Mouse (Mus musculus) gastrocnemius, adult 8-10 months (tissue): ENCODE measurements around the gene Dffa. TPM values are rescaled to one million over a fixed set of nuclear protein-coding genes. Genes with fewer than 3 reads are reported as not detected.
"Not testable (repeated sequence)": the region's sequence is repeated elsewhere in the genome, so short reads cannot be mapped to it uniquely, and the experiment has no call there.

Source experiments
- DNase-seq, 2 experiments: peaks; one replicate each; pipeline ENCODE4 v3.0.0; 2022; ENCODE audit warnings: low spot score in 2 of 2
- total RNA-seq, 4 experiments: library from RNA; stranded (reverse); gene quantifications; 2 replicates each; pipeline ENCODE4 v1.2.4; 2022

Gene Dffa
- total RNA-seq, 4 experiments from 2014 or later = 71.6 to 76.6 (median 74.8) TPM

DNA sequence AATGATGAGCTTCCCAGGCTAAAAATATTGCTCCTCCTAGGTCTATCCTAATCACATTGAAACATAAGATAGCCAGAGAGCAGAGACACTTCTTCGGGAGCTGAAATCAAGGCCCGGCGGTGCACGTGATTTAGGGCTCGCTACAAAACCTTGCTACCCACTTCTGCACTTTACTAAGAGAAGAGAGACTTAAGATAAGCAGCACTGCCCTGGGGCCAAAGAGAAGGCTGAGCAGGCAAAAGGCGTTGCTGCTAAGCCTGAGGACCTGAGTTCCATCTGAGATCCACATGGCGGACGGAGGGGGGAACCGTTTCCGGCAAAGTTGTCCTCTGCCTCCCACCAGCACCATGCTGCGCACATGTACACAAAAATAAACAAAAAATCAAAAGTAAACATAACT lies 5.4 kb upstream of the Dffa start:
- DNase-seq = no peak

DNA sequence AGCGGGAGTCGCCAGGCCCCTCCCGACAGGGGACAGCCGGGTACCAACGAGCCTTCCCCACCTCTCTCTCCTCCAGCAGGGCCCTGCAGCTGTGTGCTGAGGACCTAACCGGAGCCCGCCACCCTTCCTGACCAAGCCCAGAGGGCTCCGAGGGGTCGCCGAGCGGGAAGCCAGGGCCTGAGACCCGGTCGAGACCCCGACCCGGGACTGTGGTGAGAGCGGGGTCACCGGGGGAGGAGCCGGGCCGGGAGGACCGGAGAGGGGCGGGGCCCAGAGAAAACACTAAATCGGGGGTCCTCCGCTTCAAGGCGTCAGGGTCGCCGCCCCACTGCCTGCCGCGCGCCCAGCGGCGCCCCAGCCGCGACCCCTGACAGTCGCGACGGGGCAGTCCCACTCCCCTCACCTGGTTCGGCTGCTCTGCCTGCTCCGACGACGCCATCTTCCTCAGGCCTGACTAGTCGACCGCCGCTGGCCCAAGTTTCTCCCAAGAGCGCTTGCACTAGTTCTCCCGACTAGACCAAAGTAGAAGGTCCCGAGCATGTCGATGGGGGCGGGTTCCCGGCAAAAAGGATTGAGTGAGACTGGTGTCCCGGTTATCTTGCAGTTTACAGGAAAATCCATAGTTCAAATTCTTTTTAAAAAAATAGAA lies 4.5 kb upstream of the Dffa start, which contains the start of gene Pex14:
Pex14 (minus strand) TSS at position 508 of the 649 bp plus-strand sequence.
- peak; percentile 82 to 87 for DNase-seq

DNA sequence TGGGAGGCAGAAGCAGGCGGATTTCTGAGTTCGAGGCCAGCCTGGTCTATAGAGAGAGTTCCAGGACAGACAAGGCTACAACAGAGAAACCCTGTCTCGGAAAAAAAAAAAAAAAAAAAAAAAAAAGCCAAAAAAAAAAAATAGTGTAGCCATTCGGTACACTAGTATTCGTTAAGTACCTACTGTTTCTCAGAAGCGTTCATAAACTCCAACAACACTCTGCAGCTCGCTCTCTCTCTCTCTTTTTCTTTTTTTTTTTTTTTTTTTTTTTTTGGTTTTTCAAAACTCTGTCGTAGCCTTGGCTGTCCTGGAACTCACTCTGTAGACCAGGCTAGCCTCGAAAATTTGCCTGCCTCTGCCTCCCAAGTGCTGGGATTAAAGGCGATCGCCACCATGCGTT lies 3.5 kb upstream of the Dffa start:
- DNase-seq = not testable (repeated sequence)

DNA sequence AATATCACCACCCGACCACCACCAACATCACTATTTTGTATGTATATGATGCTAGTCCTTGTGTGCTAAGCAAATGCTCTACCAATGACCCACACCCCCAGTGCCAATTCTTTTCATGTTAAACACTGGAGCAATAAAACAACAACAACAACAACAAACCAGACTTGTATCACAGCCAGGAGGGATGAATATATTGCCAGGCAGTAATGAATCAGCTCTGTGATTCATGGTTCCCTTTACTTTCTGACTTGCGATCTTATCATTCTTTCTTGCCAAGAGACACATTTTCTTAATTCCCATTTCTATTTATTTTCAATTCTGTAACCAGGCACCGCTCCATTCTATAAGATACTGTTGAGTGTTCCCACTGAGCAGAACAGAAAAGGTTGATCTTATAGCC lies 2.5 kb upstream of the Dffa start:
- no peak for DNase-seq

DNA sequence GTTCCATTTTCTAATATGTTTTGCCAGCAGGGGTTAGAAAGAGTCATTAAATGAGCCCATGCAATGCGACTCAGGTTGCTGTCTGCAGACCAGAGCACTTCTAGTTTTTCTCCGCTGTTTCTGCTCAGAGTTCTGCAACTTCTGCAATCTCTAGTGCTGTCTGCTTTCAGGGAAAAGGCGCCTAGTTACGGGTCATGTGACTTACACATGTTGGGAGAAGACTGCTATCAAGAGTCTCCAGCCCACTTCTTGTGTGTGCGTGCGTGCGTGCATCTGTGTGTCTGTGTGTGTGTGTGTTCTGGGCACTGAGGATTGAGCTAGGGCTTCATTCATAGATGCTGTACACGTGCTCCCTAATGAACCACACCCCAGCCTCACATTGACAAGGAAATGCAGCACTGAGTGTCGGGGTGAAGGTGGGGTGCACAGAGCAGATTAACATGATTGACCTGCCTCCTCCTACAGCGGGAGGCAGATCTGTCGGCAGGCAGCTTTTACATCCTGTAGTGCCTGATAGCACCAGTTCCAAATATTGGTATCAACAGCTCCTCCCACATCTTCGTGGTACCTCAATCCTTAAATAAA lies 16.1 kb downstream of the Dffa start:
- not testable (repeated sequence) for DNase-seq

DNA sequence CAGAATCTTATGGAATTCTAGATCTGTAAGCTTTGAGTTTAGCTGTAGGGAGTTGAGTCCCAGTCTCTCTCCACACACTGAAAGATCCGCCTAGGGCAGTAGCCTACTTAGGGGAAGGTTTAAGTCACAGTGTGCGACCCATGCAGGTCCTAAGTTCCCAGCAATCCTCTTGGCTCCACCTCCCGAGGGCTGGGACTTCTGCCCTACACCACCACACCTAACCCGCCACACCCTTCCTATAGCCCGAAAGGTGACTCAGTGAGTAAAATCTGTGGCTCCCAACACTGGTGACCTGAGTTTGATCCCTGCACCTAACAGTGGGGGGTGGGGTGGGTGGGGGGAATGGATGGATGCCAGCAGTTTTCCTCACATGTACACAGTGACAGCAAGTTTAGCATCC lies 19.5 kb downstream of the Dffa start:
- no peak for DNase-seq

DNA sequence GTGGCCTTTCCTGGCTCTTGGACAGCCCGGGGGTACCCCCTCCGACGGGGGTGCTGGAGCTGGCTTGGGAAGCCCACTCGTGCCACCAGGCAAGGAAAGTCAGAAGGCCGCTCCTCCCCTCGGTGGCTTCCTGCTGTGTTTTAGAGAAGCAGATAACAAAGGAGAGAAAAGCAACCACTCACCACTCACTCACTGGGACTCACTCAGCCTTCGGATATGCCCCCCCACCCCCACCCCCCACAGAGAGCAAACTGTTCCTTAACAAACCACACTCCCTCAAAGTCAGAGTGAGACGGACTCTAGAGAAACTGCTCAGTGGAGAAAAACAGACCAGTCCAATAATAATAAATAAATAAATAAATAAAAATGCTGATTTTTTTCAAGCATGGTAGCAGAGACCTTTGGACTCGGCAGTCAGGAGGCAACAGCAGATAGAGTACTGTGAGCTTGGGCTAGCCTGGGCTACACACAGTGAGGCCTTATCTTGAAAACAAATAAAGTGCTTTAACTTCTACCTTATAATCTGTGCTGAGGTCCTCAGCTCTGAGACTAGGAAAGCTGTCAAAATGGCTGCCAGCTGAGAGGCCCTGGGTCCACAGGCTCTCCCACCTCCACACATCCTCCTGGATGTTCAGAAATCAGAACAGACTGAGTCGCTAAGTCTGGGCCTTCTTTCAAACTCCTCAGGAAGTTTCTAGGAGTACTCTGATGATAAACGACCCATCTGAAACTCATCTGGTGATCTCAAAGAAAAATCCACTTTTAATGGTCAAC lies 21.6 kb downstream of the Dffa start:
- DNase-seq = no peak

DNA sequence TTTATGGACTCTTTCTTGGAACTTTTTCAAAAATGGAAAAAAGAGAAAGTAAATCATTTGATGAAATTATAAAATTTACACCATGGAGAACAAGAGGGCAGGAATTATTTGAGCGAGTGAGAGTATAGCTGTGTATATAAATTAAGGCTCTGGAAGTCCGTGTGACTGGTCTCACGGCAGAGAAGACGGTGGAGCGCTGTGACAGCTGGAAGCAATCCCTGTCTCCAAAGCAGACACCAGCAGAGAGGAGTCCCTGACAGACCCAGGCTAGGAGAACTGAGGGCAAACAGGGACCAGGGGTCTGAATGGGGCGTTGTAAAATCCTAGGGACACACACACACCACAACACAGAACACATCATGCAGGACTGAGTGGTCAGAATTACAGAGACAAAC lies 22.2 kb downstream of the Dffa start:
- DNase-seq = no peak

DNA sequence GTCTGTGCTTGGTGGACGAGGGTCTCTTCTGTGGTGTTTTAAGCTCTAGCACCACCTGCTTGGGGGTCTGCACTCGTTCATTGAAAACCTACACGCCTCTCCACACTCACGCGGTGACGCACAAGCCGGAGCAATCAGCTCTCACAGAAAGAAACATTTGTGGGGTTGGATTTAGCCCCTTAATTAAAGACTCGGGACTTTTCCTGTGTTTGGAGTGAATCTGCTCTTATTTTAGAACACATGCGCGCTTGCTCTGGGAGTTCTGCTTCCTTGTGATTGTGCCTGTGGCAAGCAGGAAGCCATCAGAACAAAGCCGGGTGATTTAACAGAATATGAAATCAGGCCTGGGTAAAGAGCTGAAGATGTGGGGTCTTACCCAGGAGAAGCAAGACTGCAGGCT lies 22.7 kb downstream of the Dffa start, which contains the start of gene Cort:
Cort (minus strand) TSS at position 101 of the 400 bp plus-strand sequence.
- no peak for DNase-seq

DNA sequence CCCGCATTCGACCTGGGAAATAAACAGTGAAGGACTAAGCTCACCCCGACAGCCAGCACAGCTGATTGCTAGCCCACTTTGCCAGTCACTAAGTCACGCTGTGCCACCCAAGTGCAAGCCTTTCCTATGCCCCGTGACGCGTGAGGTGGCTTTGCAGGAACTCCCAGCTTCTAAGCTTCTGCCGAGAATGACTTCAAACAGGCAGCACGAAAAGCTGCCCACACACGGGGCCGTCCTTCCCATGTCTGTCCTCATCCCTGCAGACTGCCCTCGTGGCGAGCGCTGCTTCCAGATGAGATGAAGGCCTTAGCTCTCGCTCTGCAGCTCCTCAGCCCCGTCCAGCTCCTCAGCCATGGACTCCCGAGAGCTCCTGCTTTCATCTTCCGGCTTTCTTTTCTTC lies 24.5 kb downstream of the Dffa start:
- DNase-seq = no peak

DNA sequence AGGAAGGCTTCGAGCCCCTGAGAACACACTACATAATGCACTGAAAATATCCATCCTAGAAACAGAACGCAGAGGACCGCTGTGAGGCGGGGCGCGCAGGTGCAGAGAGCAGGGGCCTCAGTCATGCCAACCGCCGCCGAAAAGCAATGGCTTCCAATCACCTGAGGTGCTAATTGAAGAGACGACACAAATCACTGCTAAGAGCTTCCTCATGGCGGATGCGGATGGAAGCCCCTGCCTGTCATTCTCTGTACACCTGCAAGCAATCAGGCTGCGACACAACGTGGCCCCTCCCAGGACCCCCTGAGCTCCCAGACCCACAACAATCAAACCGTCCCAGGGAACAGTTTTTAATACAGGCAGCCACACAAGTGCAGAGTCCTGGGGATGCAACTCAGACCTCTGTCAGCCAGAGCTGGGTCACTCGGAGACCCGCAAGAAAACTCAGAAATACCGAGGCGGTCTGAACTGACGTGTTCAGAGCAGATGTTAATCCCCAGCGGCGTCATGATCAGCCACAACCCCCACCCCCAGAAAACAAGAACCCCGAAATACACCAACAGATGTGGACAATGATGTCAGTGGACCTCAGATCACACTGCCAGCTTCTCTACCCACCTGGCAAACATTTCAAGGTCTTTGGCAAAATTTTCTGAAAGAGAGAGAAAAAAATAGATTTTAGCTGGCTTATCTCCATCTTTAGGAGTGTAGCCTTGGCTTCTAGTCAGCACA lies 27.2 kb downstream of the Dffa start:
- DNase-seq = no peak

DNA sequence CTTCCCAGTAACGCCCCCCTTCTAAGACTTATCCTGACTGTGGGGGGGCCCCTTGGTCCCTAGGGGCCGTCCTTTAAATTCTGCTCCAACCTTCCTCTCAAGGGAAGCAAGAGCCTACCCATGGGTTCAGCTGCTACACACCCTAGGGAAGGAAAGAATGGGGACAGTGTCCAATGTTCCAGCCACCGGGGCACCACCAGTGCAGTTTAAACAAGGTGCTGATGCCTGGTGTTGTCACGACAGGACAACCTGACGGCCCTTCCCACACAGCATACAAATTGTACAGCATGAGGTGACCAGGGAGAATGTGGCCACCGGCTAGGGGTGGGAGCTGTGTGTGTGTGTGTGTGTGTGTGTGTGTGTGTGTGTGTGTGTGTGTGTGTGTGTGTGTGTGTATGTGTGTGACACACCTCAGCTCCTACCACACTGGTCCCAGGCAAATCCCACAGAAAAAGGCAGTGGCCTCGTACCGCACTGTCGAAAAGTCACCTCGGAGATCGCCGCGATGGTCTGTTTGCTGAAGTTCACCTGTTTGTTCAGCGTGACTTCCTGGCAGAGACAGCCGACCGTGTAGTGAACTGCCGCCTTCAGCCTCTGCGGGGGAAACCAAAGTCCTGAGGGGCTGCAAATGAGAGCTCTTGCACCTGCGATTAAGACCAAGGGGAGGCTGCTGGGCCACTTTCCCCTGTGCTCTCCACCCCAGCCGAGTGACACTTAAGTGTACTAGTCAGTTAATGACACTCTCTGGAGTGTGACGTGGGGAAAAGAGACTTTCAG lies 28.0 kb downstream of the Dffa start:
- no peak for DNase-seq

DNA sequence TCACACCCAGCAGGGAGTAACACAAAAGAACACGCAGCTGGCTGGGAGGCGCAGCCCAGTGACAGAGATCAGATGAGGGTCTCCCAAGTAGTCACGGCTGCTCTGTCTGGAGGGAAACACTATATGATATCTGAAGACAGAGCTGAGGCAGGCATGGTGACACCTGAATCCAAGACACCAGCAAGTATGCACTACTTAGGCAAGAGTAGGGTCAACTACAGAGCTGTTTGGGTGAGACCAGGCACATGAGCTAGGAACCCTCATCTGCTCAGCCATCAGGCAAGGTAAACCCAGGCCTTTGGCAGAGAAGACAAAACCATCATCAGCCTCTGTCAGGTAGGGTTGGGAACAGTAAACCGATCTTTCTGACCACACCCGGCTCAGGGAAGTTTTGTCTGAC lies 29.4 kb downstream of the Dffa start:
- no peak for DNase-seq

DNA sequence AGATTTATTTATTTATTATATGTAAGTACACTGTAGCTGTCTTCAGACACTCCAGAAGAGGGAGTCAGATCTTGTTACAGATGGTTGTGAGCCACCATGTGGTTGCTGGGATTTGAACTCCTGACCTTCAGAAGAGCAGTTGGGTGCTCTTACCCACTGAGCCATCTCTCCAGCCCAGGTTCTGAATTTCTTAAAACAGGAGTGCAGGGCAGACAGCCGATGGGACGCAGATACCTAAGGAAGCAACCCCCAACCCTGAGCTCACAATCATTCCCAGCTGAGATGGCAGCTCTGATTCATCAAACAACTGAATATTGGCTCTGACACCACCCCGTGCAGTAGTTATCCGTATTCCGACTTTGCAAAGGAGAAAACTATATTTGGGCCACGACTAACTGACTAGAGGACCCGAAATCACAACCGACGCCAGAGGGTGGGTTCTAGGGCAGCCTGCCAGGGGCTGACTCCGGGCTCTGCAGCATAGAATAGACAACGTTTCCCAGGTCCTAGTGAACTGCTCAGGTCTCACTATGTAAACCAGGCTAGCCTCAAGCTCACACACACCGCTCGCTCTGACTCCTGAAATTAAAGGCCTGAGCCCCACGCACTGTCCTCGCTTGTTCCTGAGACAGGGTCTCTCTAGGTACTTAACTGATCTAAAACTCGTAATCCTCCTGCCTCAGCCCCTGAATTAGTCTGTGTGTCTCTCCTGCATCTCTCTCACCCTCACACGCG lies 32.3 kb downstream of the Dffa start:
- DNase-seq = no peak

DNA sequence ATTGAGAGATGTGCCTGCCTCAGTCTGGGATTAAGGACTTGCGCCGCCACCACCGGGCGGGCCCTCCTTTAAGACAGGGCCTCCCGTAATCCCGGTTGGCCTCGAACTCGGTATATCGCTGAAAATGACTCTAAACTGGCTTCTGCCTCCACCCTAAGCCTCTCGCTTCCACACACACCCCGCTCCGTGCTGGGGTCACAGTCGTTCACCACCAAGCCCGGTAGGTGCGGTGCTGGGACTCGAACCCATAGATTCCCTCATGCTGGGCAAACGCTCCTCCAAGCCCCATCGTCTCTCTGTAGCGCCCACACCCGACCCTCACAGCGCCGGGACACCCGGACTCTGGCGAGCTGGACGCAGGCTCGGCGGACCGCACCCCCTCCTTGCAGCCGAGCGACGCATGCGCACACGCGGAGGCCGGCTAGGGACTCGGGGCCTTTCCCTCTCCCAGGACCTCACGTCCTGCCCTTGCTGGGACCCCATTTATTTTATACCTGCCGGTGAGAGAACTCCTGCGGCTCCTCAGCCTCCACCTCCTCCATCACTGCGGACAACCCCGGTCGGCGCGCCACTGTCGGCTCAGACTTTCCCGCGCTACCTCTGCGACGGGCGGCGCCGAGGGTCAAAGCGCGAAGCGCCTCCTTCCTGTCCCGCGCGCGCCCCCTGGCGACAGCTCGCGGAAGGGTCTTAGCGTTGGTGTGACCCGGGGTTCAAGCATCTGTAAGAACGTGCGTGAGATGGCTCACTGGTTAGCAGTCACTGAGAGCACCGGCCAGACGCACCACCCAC lies 33.2 kb downstream of the Dffa start, which contains the start of gene Cenps:
Cenps (minus strand) TSS at position 648 of the 789 bp plus-strand sequence.
- peak; percentile 72 to 80 for DNase-seq

DNA sequence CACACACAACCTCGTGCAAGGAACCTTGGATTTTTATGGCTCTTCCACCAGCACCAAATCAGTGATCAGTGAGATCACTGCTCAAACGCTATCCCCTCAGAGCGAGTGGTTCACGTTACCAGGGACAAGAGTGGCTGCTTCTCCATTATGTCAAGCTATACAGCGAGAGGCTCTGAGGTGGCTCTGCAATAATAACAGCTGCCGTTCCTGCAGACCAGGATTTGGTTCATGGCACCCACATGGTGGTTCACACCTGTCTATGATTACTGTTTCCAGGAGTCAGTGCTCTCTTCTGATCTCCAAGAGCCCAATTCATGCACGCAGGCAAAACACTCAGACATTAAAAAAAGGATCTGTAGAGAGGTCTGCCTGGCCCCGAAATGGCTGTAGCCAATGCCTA lies 34.6 kb downstream of the Dffa start:
- no peak for DNase-seq

DNA sequence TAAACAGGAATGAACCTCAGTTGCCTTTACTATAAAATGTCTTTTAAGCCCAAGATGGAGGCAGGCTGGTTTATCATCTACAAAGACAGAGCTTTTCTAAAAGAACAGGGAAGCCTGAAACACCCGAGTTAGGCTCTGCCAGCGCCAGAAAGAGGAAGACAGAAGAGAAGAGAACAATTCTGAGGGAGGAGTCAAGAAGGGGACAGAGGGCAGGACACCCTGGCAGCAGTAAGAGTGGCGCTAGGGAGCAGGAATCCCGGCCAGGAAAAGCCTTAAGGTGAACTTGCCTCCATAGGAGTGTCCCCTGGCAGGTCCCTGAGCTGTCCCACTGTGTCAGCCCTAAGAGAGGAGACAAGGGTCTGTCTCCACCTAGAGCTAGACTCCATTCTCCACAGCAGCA lies 39.6 kb downstream of the Dffa start:
- no peak for DNase-seq

DNA sequence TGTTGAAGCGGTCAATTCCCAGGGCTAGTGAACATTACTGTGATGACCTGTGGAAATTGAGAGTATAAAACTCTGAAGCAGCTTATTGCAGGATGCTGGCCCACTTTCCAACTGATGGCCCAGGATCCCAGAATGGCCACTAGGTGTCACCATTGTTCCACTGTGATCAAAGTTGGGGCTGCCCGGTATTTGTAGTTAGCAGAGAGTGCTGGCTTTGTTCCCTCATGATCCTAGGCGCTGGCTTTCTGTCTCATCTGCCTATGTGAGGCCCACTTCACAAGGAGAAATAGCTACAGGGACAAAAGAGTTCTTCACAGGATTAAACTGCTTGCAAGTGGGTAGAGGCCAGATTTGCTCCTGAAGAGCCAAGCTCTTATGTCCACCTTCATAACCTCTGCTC lies 40.5 kb downstream of the Dffa start:
- DNase-seq = peak; percentile 56 to 71

DNA sequence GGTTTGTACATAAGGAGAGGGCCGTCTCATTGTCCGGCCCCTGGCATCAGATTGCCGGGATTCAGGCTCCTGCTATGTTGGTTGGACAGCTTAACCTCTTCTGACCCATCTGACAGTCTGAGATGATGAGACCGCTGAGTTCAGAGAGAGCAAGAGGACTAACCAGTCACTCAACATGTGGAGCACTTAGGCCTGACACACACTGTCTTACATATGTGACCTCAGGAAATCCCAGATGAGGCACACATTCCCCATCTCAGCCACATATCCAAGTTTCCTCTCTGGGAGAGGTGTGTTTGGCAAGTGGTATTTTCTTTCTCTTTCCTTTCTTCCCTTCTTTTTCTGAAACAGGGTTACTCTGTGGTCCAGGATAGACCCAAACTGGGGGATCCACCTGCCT lies 41.2 kb downstream of the Dffa start:
- DNase-seq = no peak

DNA sequence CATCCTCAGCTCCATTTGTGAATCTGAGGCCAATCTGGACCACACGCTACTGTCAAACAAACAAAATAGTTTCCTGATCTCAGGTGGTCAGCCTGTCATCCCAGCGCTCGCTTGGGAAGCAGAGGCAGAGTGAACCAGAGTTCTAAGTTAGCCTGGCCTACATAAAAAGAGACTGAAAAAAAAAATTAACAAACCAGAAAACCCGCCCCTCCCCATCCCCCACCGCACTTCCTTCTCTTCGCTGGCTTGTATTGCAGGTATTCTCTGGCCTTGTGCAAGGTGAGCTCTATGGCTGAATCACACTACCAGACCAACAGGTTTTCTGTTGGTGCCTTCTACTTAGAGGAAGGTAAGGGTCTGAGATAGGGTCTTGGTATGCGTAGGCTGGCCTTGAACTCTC lies 43.6 kb downstream of the Dffa start:
- DNase-seq = no peak
